9 mouse cellular contexts compared by ENCODE assay signal in the genomic region with DNA sequence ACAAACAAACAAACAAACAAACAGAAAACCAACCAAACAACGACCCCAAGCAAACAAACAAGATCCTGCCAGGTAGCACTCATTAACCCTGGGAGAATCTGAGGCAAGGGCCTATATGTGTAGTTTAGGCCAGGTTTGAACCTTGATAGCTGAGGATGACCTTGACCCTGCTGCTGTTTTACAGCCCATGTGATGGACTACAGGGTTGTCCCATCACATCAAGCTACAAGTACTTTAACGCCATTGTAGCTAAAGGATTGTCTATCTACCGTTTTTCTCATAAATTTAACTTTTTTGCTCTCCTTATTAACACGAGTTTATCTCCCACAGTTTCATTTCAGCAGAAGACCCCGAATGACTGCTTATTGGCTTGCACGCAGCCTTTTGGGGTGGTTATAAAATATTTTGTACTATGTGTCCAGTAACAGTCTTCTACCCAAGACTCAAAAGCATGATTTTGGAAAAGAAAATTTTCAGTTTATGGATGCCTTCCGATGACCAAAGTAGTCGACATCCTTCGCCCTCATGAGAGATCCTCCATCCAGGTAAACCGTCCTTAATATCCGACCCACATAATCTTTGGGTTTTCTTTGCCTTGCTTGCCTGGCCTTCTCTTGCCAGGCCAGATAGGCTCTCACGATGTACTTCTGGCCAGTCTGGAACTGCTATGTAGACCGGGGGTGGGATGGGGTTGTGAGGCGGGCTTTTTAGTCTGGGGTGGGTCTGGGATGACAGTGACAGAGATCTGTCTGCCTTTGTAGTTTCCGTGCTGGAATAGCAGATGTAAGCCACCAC. TPM values are rescaled to one million over a fixed set of nuclear protein-coding genes. Genes with fewer than 3 reads are reported as not detected.
A peak's percentile ranks its signal among the peaks of the same experiment; 100 is the strongest.
DNase-seq lines count a peak whose midpoint lies in the region; ATAC-seq lines count a peak whose summit lies in the region.
"Had no signal": no experiment of that assay in that cellular context is flagged by ENCODE, and none has a peak within 500 bp of the region (broad histone marks: within the 10 kb centered on the region; RNA-seq: fewer than 3 reads in every experiment).

No protein-coding gene starts in this region.

- peak overlapping the region; percentile 41 for H3K4me3 ChIP-seq in forebrain, embryonic 16.5 days (replicated peaks; ENCODE audit: low read length)
- H3K4me3 ChIP-seq in liver, embryonic 15.5 days (replicated peaks): peak overlapping the region; percentile 62

- WGBS in forebrain, embryonic 16.5 days: 53% methylated on average over 15 of the region's 15 CpGs
- 50% methylated on average over 15 of the region's 15 CpGs for WGBS in liver, embryonic 15.5 days (ENCODE audit: insufficient replicate concordance)

- H3K27ac ChIP-seq in forebrain, embryonic 16.5 days (ENCODE audit: low read length): no peak overlapping the region
- no peak overlapping the region for H3K27ac ChIP-seq in liver, embryonic 15.5 days (replicated peaks)

- ATAC-seq in cerebellum, adult (ENCODE audit: insufficient number of reproducible peaks, low FRiP score, low TSS enrichment): no peak
- no peak for ATAC-seq in forebrain, embryonic 16.5 days
- ATAC-seq in liver, embryonic 15.5 days (ENCODE audit: insufficient read depth): no peak
- no peak for ATAC-seq in erythroid progenitor cell, adult 5-6 weeks (replicated peaks; ENCODE audit: low FRiP score, poor library complexity, severe bottlenecking)

- peak overlapping the region; percentile 67 for H3K4me2 ChIP-seq in forebrain, embryonic 16.5 days (ENCODE audit: low read length)
- peak overlapping the region; percentile 89 for H3K4me2 ChIP-seq in liver, embryonic 15.5 days

- no peaks in the 10 kb centered on the region for H3K36me3 ChIP-seq in forebrain, embryonic 16.5 days (ENCODE audit: control insufficient read depth, insufficient read depth)
- no peaks in the 10 kb centered on the region for H3K36me3 ChIP-seq in liver, embryonic 15.5 days (replicated peaks)

- H3K9me3 ChIP-seq in forebrain, embryonic 16.5 days (ENCODE audit: control insufficient read depth, low read length): no peaks in the 10 kb centered on the region
- no peaks in the 10 kb centered on the region for H3K9me3 ChIP-seq in liver, embryonic 15.5 days (replicated peaks)

- peak overlapping the region; percentile 53 for H3K9ac ChIP-seq in forebrain, embryonic 16.5 days (replicated peaks; ENCODE audit: low read depth, low read length)
- H3K9ac ChIP-seq in liver, embryonic 15.5 days: peak overlapping the region; percentile 24; the same call in 1 of the 2 replicates

- peak; percentile 23 for DNase-seq in cerebellum, adult 9-10 months
- DNase-seq in 3T3-L1 (ENCODE audit: low read depth, low spot score): peak; percentile 44
- DNase-seq in ovary, postnatal 10 days (ENCODE audit: low spot score): no peak
- no peak for DNase-seq in frontal cortex, postnatal 25 days (ENCODE audit: low spot score in 2 of 2)
- DNase-seq: kidney, postnatal 4 days had no signal

- peaks cover 7% of the 10 kb centered on the region for H3K4me1 ChIP-seq in forebrain, embryonic 16.5 days (replicated peaks; ENCODE audit: control insufficient read depth, insufficient read depth, low read length)
- peaks cover 33% of the 10 kb centered on the region for H3K4me1 ChIP-seq in liver, embryonic 15.5 days (replicated peaks)

- no peaks in the 10 kb centered on the region for H3K27me3 ChIP-seq in forebrain, embryonic 16.5 days (replicated peaks; ENCODE audit: control insufficient read depth, insufficient read depth, low read length)
- H3K27me3 ChIP-seq in liver, embryonic 15.5 days: no peaks in the 10 kb centered on the region

RNA-seq across cellular contexts. Expression of gene Hist1h4h, which starts 14.8 kb away (rescaled TPM):
- 2.9 and 4.6 TPM in 2 replicates for polyA plus RNA-seq in forebrain, embryonic 16.5 days (2015; fragmentation: Nextera tagmentation; extraction: Ambion mirVana)
- 4.6 and 7.0 TPM in 2 replicates for polyA plus RNA-seq in liver, embryonic 15.5 days (2015; fragmentation: Nextera tagmentation; extraction: Ambion mirVana)
- 323 and 492 TPM in 2 replicates for total RNA-seq in erythroid progenitor cell, adult 5-6 weeks (2015; ENCODE audit: low replicate concordance)
- total RNA-seq in erythroid progenitor cell, adult 5-6 weeks (2017; ENCODE audit: low replicate concordance): 3,110 and 3,215 TPM in 2 replicates

RNA-seq across cellular contexts. Expression of gene Hist1h2af, which starts 17.7 kb away (rescaled TPM):
- not detected in 2 replicates for polyA plus RNA-seq in forebrain, embryonic 16.5 days (2015; fragmentation: Nextera tagmentation; extraction: Ambion mirVana)
- polyA plus RNA-seq in liver, embryonic 15.5 days (2015; fragmentation: Nextera tagmentation; extraction: Ambion mirVana): 8.3 and 9.7 TPM in 2 replicates
- 180 and 320 TPM in 2 replicates for total RNA-seq in erythroid progenitor cell, adult 5-6 weeks (2015; ENCODE audit: low replicate concordance)
- total RNA-seq in erythroid progenitor cell, adult 5-6 weeks (2017; ENCODE audit: low replicate concordance): 7,936 and 7,993 TPM in 2 replicates

RNA-seq across cellular contexts. Expression of gene Hist1h3g, which starts 19.2 kb away (rescaled TPM):
- polyA plus RNA-seq in forebrain, embryonic 16.5 days (2015; fragmentation: Nextera tagmentation; extraction: Ambion mirVana): 1.5 and 3.2 TPM in 2 replicates
- 9.4 and 11.7 TPM in 2 replicates for polyA plus RNA-seq in liver, embryonic 15.5 days (2015; fragmentation: Nextera tagmentation; extraction: Ambion mirVana)
- 573 TPM in 2 replicates for total RNA-seq in erythroid progenitor cell, adult 5-6 weeks (2015; ENCODE audit: low replicate concordance)
- 250 and 889 TPM in 2 replicates for total RNA-seq in erythroid progenitor cell, adult 5-6 weeks (2017; ENCODE audit: low replicate concordance)

RNA-seq across cellular contexts. Expression of gene Hist1h2bh, which starts 27.2 kb away (rescaled TPM):
- polyA plus RNA-seq in forebrain, embryonic 16.5 days (2015; fragmentation: Nextera tagmentation; extraction: Ambion mirVana): 0.23 and 0.47 TPM in 2 replicates
- polyA plus RNA-seq in liver, embryonic 15.5 days (2015; fragmentation: Nextera tagmentation; extraction: Ambion mirVana): 1.5 and 1.6 TPM in 2 replicates
- total RNA-seq in erythroid progenitor cell, adult 5-6 weeks (2015; ENCODE audit: low replicate concordance): 90.1 and 113 TPM in 2 replicates
- total RNA-seq in erythroid progenitor cell, adult 5-6 weeks (2017; ENCODE audit: low replicate concordance): 325 and 367 TPM in 2 replicates

RNA-seq across cellular contexts. Expression of gene Btn2a2, which starts 27.4 kb away (rescaled TPM):
- 0.18 TPM in 1 of 2 replicates, not detected in the other for polyA plus RNA-seq in forebrain, embryonic 16.5 days (2015; fragmentation: Nextera tagmentation; extraction: Ambion mirVana)
- polyA plus RNA-seq in liver, embryonic 15.5 days (2015; fragmentation: Nextera tagmentation; extraction: Ambion mirVana): not detected in 2 replicates
- not detected in 2 replicates for total RNA-seq in erythroid progenitor cell, adult 5-6 weeks (2015; ENCODE audit: low replicate concordance)
- total RNA-seq in erythroid progenitor cell, adult 5-6 weeks (2017; ENCODE audit: low replicate concordance): not detected in 2 replicates

Comparison
In these comparisons a context has a peak if more than half of its experiments do, and no peak if none do; other contexts are left out.
1. DNase-seq: peak in cerebellum, adult 9-10 months (single experiment) and 3T3-L1 (single experiment); none in ovary, postnatal 10 days (single experiment) and frontal cortex, postnatal 25 days (0 of 2).